Mouse (Mus musculus) small intestine, adult 2 months (tissue): Measurements from ENCODE around the gene Myl6b. TPM values are rescaled to one million over a fixed set of nuclear protein-coding genes. Genes with fewer than 3 reads are reported as not detected.

Source experiments
- H3K27ac ChIP-seq: fragments of 200-500 bp; 2 replicates; pipeline ENCODE4 v1.5.1; 2012; ENCODE audit warnings: low read depth, low read length, control low read depth, inconsistent platforms; ENCODE audit not compliant: insufficient read depth
- H3K27me3 ChIP-seq: fragments of 200-500 bp; 2 replicates; pipeline ENCODE4 v1.6.1; 2012; ENCODE audit warnings: mild to moderate bottlenecking, moderate library complexity, low read length, inconsistent platforms; ENCODE audit not compliant: control insufficient read depth, insufficient read depth
- H3K36me3 ChIP-seq: fragments of 200-500 bp; 2 replicates; pipeline ENCODE4 v1.6.1; 2012; ENCODE audit warnings: mild to moderate bottlenecking, low read length, control low read depth, inconsistent platforms; ENCODE audit not compliant: control insufficient read depth, insufficient read depth
- H3K4me1 ChIP-seq: fragments of 200-500 bp; 2 replicates; pipeline ENCODE4 v1.6.1; 2012; ENCODE audit warnings: low read length, inconsistent platforms, mixed read lengths; ENCODE audit not compliant: control insufficient read depth, insufficient read depth, insufficient read length
- H3K4me3 ChIP-seq: fragments of 200-500 bp; 2 replicates; pipeline ENCODE4 v1.5.1; 2012; ENCODE audit warnings: low read depth, mild to moderate bottlenecking, control low read depth, inconsistent platforms, low read length, moderate library complexity
- CTCF ChIP-seq: fragments of 200-500 bp; IDR thresholded peaks from 2 replicates; pipeline ENCODE4 v1.5.1; 2012; ENCODE audit warnings: low read depth, mild to moderate bottlenecking, control low read depth, inconsistent platforms, low read length, moderate library complexity, mixed read lengths; ENCODE audit not compliant: insufficient replicate concordance, insufficient read length; ENCODE audit errors: extremely low read depth
- POLR2A ChIP-seq: fragments of 200-500 bp; IDR thresholded peaks from 2 replicates; pipeline ENCODE4 v1.6.1; 2012; ENCODE audit warnings: low read depth, mild to moderate bottlenecking, control low read depth, inconsistent platforms, low read length, moderate library complexity
- WGBS: fragments of 180-500 bp; shearing (Covaris S2); methylation state at CpG from one replicate; pipeline ENCODE4 v1.1.7; 2018; 5-methylcytosine and 5-hydroxymethylcytosine counted together
- polyA plus RNA-seq: library from polyadenylated mRNA; depleted of rRNA; stranded (reverse); fragments of >200 nt; gene quantifications from 2 replicates; pipeline ENCODE4 v1.2.3, GENCODE M21; 2012

The Myl6b gene
- polyA plus RNA-seq, 1 experiment: 1.2 TPM

DNA sequence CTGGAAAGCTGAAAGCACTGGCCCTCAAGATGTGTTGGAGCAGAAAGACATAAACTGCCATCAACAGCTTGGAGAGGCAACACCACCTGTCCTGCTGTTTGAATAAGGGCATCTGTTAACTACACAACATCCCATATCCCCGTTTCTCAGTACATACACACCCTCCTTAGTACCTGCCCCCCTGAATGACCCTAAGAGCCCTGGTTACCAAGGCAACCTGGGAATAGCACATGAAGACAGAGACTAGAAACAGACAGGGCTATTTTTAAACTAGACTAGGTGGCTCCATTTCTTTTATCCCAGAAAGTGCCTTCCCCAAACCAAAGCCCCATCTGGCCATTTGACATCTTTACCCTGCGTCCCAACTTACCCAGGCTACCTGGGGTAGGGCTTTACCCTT lies 44.6 kb upstream of the Myl6b start:
- H3K36me3 ChIP-seq: peaks cover 24% of the 10 kb centered on the region

DNA sequence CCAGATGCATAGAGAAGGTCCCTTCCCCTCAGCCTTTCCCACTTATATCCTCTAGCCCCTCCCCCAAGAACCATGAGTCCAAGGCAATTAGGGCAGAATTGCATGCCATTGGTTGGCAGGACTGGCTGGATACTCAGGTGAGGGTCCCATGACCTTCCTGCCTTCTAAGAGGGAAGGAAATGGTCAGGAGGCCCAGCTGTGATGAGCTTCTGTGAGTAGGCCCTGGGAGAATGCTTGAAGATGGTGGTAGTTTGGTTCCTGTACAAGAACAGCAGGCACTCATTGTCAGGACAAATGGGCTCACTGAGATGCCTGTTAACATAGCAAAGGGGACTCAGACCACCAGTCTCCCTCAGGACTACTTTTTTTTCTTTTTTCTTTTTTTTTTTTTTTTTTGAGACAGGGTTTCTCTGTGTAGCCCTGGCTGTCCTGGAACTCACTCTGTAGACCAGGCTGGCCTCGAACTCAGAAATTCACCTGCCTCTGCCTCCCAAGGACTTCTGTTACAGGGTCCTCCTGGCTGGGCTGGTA lies 39.9 kb upstream of the Myl6b start:
- Histone ChIP-seq H3K27ac (no peak overlapping the region), H3K4me3 (no peak overlapping the region), H3K27me3 (no peaks in the 10 kb centered on the region), H3K36me3 (peaks cover 4% of the 10 kb centered on the region; the same call in 1 of the 2 replicates), H3K4me1 (peaks cover 4% of the 10 kb centered on the region; the same call in 1 of the 2 replicates)
- 93% methylated on average over 1 of the region's 1 CpGs for WGBS
- TF ChIP-seq CTCF (no peak), POLR2A (no peak)

More for the DNA sequence above, 44.6 kb upstream of the Myl6b start:
- H3K4me1 ChIP-seq: no peaks in the 10 kb centered on the region
- H3K4me3 ChIP-seq: no peak overlapping the region
- H3K27ac ChIP-seq: no peak overlapping the region
- no peak for TF ChIP-seq POLR2A
- TF ChIP-seq CTCF: no peak
- H3K27me3 ChIP-seq: no peaks in the 10 kb centered on the region
- 59% methylated on average over 2 of the region's 2 CpGs for WGBS

DNA sequence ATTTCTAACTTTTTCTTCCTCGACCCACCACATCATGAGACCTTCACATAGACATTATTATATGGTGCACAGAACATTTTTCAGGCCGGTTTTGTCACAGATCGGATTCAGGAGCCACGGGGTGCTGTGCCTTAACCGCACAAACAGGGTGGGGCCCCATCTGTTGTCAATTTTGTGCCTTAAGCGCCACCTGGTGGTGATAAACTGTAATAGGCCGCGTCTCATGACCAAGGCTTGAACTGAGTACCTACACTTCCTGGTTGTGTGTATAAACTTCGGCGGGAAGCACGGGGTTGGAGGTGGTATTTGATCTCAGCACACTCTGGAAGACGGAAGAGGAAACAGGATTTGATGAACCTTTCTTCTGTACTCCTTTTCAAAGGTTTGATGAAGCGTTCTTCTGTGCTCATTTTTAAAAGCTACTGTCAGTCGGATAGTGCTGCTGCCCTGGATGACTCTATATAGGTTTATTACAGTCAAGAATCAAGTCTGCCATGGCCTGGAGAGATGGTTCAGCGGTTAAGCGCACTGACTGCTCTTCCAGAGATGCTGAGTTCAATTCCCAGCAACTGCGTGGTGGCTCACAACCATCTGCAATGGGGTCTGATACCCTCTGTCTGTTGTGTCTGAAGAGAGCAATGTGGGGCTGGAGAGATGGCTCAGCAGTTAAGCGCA lies 37.9 kb upstream of the Myl6b start:
- Histone ChIP-seq H3K4me3 (no peak overlapping the region), H3K27ac (peak overlapping the region; percentile 48)

DNA sequence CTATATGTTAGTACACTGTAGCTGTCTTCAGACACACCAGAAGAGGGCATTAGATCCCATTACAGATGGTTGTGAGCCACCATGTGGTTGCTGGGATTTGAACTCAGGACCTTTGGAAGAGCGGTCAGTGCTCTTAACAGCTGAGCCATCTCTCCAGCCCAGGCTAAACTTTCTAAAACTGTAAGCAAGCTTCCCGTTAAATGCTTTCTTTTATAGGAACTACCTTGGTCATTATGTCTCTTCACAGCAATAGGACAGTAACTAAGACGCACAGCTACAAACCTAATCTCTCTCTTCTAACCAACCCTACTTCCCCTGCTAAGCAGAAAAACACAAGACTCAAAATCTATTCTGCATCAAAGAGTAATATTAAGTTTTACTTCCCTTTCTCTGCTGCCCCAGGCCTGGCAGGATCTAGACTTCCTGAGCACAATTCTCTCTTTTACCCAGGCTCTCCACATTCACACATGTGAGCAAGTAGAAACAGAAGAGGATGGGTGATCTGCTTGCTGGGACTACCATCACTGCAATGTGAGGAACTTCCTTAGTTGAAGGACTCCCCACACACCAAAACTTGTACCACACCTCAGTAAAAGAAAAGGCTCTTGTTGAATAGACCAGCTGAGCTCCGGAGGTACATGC lies 37.3 kb upstream of the Myl6b start:
- Histone ChIP-seq H3K27ac (peak overlapping the region; percentile 48), H3K36me3 (no peaks in the 10 kb centered on the region), H3K4me3 (no peak overlapping the region), H3K4me1 (peaks cover 4% of the 10 kb centered on the region; the same call in 1 of the 2 replicates), H3K27me3 (no peaks in the 10 kb centered on the region)
- WGBS: 68% methylated on average over 4 of the region's 4 CpGs
- TF ChIP-seq CTCF (no peak), POLR2A (no peak)

More for the DNA sequence above, 37.9 kb upstream of the Myl6b start:
- Histone ChIP-seq H3K4me1 (peaks cover 4% of the 10 kb centered on the region; the same call in 1 of the 2 replicates), H3K27me3 (no peaks in the 10 kb centered on the region), H3K36me3 (no peaks in the 10 kb centered on the region)
- 10% methylated on average over 18 of the region's 18 CpGs for WGBS
- TF ChIP-seq CTCF: peak; percentile 84; the same call in 1 of the 2 replicates
- TF ChIP-seq POLR2A: no peak

DNA sequence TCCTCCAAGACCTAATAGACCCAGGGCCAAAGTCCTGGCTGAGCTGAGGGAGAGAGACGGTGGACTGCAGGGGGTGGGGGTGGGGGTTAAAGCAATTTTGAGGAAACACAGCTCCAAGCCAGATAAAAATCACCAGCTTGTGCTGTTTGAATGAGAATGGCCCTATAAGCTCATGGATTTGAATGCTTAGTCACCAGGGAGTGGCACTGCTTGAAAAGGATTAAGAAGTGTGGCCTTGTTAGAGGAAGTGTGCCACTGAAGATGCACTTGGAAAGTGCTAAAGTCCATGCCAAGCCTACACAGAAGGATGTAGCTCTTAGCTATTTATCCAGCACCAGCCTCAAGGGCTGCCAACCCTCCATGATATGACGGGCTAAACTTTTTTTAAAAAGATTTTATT lies 36.7 kb upstream of the Myl6b start:
- Histone ChIP-seq H3K36me3 (no peaks in the 10 kb centered on the region), H3K4me3 (no peak overlapping the region), H3K27ac (no peak overlapping the region), H3K4me1 (peaks cover 4% of the 10 kb centered on the region; the same call in 1 of the 2 replicates), H3K27me3 (no peaks in the 10 kb centered on the region)
- TF ChIP-seq CTCF (no peak), POLR2A (no peak)
- WGBS: 70% methylated on average over 2 of the region's 2 CpGs

DNA sequence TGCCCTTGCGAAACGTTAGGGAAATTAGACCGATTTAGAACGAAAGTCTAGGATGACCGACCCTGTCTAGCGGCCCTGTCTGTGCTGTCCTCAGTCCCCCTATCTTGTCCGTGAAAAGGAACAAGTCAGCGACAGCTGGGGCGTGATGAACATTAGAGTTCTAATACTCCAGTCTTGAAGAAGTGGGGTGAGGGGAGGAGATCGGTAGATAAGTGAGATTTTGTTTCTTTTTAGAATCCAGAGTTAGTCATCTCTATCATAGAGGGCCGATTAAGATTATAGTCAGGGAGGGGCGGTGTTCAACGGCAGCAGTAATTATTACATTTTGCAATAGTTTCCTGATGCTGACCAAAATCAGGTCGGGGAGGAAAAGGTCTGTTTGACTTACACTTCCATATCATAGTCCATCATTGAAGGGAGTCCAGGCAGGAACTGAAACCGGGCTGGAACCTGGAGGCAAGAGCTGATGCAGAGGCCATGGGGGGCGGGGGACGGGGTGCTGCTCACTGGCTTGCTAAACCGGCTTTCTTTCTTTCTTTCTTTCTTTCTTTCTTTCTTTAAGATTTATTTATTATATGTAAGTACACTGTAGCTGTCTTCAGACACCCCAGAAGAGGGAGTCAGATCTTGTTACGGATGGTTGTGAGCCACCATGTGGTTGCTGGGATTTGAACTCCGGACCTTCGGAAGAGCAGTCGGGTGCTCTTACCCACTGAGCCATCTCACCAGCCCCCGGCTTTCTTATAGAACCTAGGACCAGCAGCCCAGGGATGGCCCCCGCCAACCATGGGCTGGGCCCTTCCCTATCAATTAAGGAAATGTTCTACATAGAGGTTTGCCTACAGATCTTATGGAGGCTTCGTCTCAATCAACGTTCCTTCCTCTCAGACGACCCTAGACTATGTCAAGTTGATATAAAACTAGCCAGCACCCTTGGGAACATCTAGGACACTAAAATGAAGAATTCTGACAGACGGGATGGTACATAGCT lies 28.2 kb upstream of the Myl6b start:
- WGBS: 20% methylated on average over 28 of the region's 28 CpGs
- TF ChIP-seq CTCF (no peak), POLR2A (no peak)
- Histone ChIP-seq H3K4me1 (no peaks in the 10 kb centered on the region), H3K4me3 (peak overlapping the region; percentile 54), H3K27ac (peak overlapping the region; percentile 51), H3K36me3 (no peaks in the 10 kb centered on the region), H3K27me3 (no peaks in the 10 kb centered on the region)
